Mouse (Mus musculus) stomach, embryonic 16.5 days (tissue): ENCODE data around the gene Zfp574. TPM values are rescaled to one million over a fixed set of nuclear protein-coding genes. Genes with fewer than 3 reads are reported as not detected.

Experiments
- ATAC-seq: fragments of 200-750 bp; cut with Nextera tagmentation; 2 replicates; pipeline ENCODE4 v1.8.0; 2017; ENCODE audit warnings: moderate number of reproducible peaks, moderate TSS enrichment; ENCODE audit not compliant: insufficient read depth, low FRiP score
- H3K27ac ChIP-seq: fragments of 300-500 bp; sonication (generic); 2 replicates; pipeline ENCODE4 v1.5.1; 2014; ENCODE audit warnings: low read length
- H3K27me3 ChIP-seq: fragments of 300-500 bp; sonication (generic); 2 replicates; pipeline ENCODE4 v1.6.1; 2014; ENCODE audit warnings: low read length, control low read depth, mixed read lengths; ENCODE audit not compliant: control insufficient read depth, insufficient read depth
- H3K36me3 ChIP-seq: fragments of 300-500 bp; sonication (generic); 2 replicates; pipeline ENCODE4 v1.6.1; 2014; ENCODE audit warnings: low read length; ENCODE audit not compliant: control insufficient read depth, insufficient read depth
- H3K4me1 ChIP-seq: fragments of 300-500 bp; sonication (generic); 2 replicates; pipeline ENCODE4 v1.6.1; 2014; ENCODE audit warnings: low read length, control low read depth, mixed read lengths; ENCODE audit not compliant: control insufficient read depth, insufficient read depth
- H3K4me2 ChIP-seq: fragments of 300-500 bp; sonication (generic); 2 replicates; pipeline ENCODE4 v1.6.1; 2014; ENCODE audit warnings: low read depth, low read length, mixed read lengths
- H3K4me3 ChIP-seq: fragments of 300-500 bp; sonication (generic); replicated peaks from 2 replicates; pipeline ENCODE4 v1.5.1; 2014; ENCODE audit warnings: mild to moderate bottlenecking, low read length
- H3K9ac ChIP-seq: fragments of 300-500 bp; sonication (generic); 2 replicates; pipeline ENCODE4 v1.6.1; 2014; ENCODE audit warnings: low read length
- H3K9me3 ChIP-seq: fragments of 300-500 bp; sonication (generic); replicated peaks from 2 replicates; pipeline ENCODE4 v1.6.1; 2016; ENCODE audit warnings: low read length, control low read depth; ENCODE audit not compliant: control insufficient read depth
- WGBS: fragments of 180-500 bp; shearing (Covaris S2); extraction: QIAGEN DNeasy Blood & Tissue Kit; methylation state at CpG from one replicate; pipeline ENCODE4 v1.1.7; 2014; 5-methylcytosine and 5-hydroxymethylcytosine counted together
- polyA plus RNA-seq: library from polyadenylated mRNA; unstranded; fragments of >200 nt; fragmentation: Nextera tagmentation; extraction: Ambion mirVana; gene quantifications from 2 replicates; pipeline ENCODE4 v1.2.1, GENCODE M21; 2015

Zfp574 gene
- polyA plus RNA-seq, 1 experiment from 2014 or later: 23.1 TPM

- ATAC-seq: no peak
- Histone ChIP-seq H3K9me3 (no peaks in the 10 kb centered on the region), H3K27me3 (no peaks in the 10 kb centered on the region), H3K27ac (no peak overlapping the region), H3K36me3 (no peaks in the 10 kb centered on the region), H3K9ac (no peak overlapping the region), H3K4me3 (no peak overlapping the region), H3K4me2 (no peak overlapping the region), H3K4me1 (no peaks in the 10 kb centered on the region)
- 87% methylated on average over 8 of the region's 8 CpGs for WGBS
Observed at GRCm38 (mm10) chr7:25047363-25047762, 25.0 kb upstream of the Zfp574 start.

- no peak overlapping the region for H3K4me3 ChIP-seq
- WGBS: 79% methylated on average over 16 of the region's 16 CpGs
Observed at GRCm38 (mm10) chr7:25049295-25049930, 23.0 kb upstream of the Zfp574 start.

GRCm38 (mm10) chr7:25052587-25052986 lies 19.8 kb upstream of the Zfp574 start:
- no peaks in the 10 kb centered on the region for H3K27me3 ChIP-seq
- H3K9ac ChIP-seq: no peak overlapping the region
- H3K4me3 ChIP-seq: no peak overlapping the region
- H3K4me1 ChIP-seq: no peaks in the 10 kb centered on the region
- H3K27ac ChIP-seq: no peak overlapping the region
- H3K36me3 ChIP-seq: no peaks in the 10 kb centered on the region; the same call in 1 of the 2 replicates
- no peak overlapping the region for H3K4me2 ChIP-seq
- 67% methylated on average over 3 of the region's 3 CpGs for whole genome bisulfite sequencing
- ATAC-seq: no peak
- no peaks in the 10 kb centered on the region for H3K9me3 ChIP-seq

More at GRCm38 (mm10) chr7:25049295-25049930, 23.0 kb upstream of the Zfp574 start:
- H3K9me3 ChIP-seq: no peaks in the 10 kb centered on the region
- H3K36me3 ChIP-seq: no peaks in the 10 kb centered on the region
- no peak for ATAC-seq
- no peak overlapping the region for H3K4me2 ChIP-seq
- H3K4me1 ChIP-seq: no peaks in the 10 kb centered on the region
- no peak overlapping the region for H3K9ac ChIP-seq
- no peaks in the 10 kb centered on the region for H3K27me3 ChIP-seq
- no peak overlapping the region for H3K27ac ChIP-seq

- H3K27ac ChIP-seq: no peak overlapping the region
- no peaks in the 10 kb centered on the region for H3K4me1 ChIP-seq
- peaks cover 8% of the 10 kb centered on the region for H3K36me3 ChIP-seq
- 57% methylated on average over 4 of the region's 4 CpGs for whole genome bisulfite sequencing
- no peak overlapping the region for H3K4me3 ChIP-seq
- H3K9ac ChIP-seq: no peak overlapping the region
- no peaks in the 10 kb centered on the region for H3K9me3 ChIP-seq
- no peaks in the 10 kb centered on the region for H3K27me3 ChIP-seq
- no peak overlapping the region for H3K4me2 ChIP-seq
- no peak for ATAC-seq
Observed at GRCm38 (mm10) chr7:25056951-25057350, 15.4 kb upstream of the Zfp574 start.

DNA sequence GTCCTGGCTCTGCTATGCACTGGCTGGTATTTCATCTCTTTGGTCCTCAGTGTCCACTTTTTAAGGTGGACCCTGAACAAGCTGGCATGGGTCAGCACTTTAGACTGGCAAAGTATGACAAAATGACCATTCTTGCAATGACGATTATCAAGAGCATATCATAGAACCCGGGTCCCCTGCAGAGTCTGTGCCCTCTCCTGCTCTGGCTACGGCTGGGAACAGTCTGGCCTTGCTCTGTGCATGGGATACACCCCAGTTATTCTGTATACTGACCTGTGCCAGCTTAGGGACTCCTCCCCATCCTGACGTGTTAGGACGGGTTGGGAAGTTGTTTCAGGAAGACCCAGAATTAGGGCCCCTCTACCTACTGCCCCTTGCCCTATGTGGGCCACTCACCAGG lies 14.5 kb upstream of the Zfp574 start:
- no peaks in the 10 kb centered on the region for H3K27me3 ChIP-seq
- H3K27ac ChIP-seq: no peak overlapping the region
- H3K9ac ChIP-seq: no peak overlapping the region
- no peaks in the 10 kb centered on the region for H3K4me1 ChIP-seq
- no peaks in the 10 kb centered on the region for H3K9me3 ChIP-seq
- peaks cover 8% of the 10 kb centered on the region for H3K36me3 ChIP-seq
- no peak overlapping the region for H3K4me2 ChIP-seq
- no peak overlapping the region for H3K4me3 ChIP-seq
- WGBS: 85% methylated on average over 5 of the region's 5 CpGs
- ATAC-seq: peak; percentile 42; the same call in 1 of the 2 replicates

- ATAC-seq: peak; percentile 27; the same call in 1 of the 2 replicates
Observed at GRCm38 (mm10) chr7:25058394-25058793, 14.0 kb upstream of the Zfp574 start.

DNA sequence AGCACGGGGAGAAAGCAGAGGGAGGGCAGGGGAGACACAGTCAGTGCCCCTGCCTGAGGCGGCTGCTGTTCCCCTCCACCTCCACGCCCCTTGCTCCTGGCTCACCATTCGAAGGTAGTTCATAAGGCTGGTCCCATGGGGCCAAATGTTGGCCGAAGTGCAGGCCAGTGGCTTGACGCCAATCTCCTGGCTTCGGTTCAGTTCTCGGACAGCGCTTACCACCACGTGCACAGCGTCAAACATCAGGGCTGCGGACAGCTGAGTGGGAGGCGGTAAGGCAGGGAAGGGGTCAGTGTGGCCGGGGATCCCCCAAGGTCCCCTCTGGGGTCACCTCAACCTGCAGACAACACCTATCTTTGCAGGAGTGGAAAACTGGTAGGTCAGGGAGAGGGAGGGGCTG lies 13.5 kb upstream of the Zfp574 start:
- no peak overlapping the region for H3K4me3 ChIP-seq
- no peak overlapping the region for H3K4me2 ChIP-seq
- H3K27me3 ChIP-seq: no peaks in the 10 kb centered on the region
- no peaks in the 10 kb centered on the region for H3K4me1 ChIP-seq
- H3K9ac ChIP-seq: no peak overlapping the region
- H3K9me3 ChIP-seq: no peaks in the 10 kb centered on the region
- no peak for ATAC-seq
- WGBS: 91% methylated on average over 14 of the region's 14 CpGs
- H3K27ac ChIP-seq: no peak overlapping the region
- H3K36me3 ChIP-seq: peaks cover 8% of the 10 kb centered on the region

More at GRCm38 (mm10) chr7:25058394-25058793, 14.0 kb upstream of the Zfp574 start:
- WGBS: 83% methylated on average over 8 of the region's 8 CpGs
- Histone ChIP-seq H3K27me3 (no peaks in the 10 kb centered on the region), H3K4me3 (no peak overlapping the region), H3K9ac (no peak overlapping the region), H3K4me1 (no peaks in the 10 kb centered on the region), H3K27ac (no peak overlapping the region), H3K36me3 (peaks cover 8% of the 10 kb centered on the region), H3K9me3 (no peaks in the 10 kb centered on the region), H3K4me2 (no peak overlapping the region)

DNA sequence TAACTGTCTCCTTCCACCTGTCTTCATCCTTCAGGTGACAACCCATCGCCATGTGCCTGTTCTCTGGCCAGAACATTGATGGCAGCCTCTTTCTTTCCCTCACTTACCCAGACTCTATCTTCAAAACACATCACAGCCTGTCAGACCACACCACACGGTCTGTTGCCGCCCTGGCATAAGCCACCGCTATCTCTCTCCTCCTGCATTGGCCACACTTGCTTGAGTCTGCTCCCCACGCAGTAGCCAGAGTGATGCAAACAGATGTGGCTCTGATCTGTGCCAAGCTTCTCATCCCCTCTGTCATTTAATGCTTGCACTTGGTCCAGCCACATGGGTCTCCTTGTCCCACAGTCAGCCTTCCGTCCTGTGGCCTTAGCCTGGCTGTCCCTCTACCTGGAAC lies 9.0 kb upstream of the Zfp574 start:
- Histone ChIP-seq H3K4me1 (no peaks in the 10 kb centered on the region), H3K27ac (no peak overlapping the region), H3K27me3 (no peaks in the 10 kb centered on the region), H3K4me2 (no peak overlapping the region), H3K4me3 (no peak overlapping the region), H3K36me3 (peaks cover 17% of the 10 kb centered on the region), H3K9me3 (no peaks in the 10 kb centered on the region), H3K9ac (no peak overlapping the region)
- WGBS: 87% methylated on average over 6 of the region's 6 CpGs
- no peak for ATAC-seq

- H3K36me3 ChIP-seq: peaks cover 17% of the 10 kb centered on the region
- H3K9ac ChIP-seq: no peak overlapping the region
- no peak overlapping the region for H3K27ac ChIP-seq
- H3K9me3 ChIP-seq: no peaks in the 10 kb centered on the region
- H3K4me3 ChIP-seq: no peak overlapping the region
- no peaks in the 10 kb centered on the region for H3K27me3 ChIP-seq
- H3K4me1 ChIP-seq: no peaks in the 10 kb centered on the region
- 77% methylated on average over 8 of the region's 8 CpGs for WGBS
- no peak for ATAC-seq
- no peak overlapping the region for H3K4me2 ChIP-seq
Observed at GRCm38 (mm10) chr7:25063900-25064299, 8.5 kb upstream of the Zfp574 start.
